Mouse (Mus musculus): Measurements from ENCODE around the gene Lrrc58. TPM values are rescaled to one million over a fixed set of nuclear protein-coding genes. Genes with fewer than 3 reads are reported as not detected.

Lrrc58 gene
- total and polyA plus RNA-seq, 2 experiments from 2014 or later, result 24.2 to 57.6 TPM

DNA sequence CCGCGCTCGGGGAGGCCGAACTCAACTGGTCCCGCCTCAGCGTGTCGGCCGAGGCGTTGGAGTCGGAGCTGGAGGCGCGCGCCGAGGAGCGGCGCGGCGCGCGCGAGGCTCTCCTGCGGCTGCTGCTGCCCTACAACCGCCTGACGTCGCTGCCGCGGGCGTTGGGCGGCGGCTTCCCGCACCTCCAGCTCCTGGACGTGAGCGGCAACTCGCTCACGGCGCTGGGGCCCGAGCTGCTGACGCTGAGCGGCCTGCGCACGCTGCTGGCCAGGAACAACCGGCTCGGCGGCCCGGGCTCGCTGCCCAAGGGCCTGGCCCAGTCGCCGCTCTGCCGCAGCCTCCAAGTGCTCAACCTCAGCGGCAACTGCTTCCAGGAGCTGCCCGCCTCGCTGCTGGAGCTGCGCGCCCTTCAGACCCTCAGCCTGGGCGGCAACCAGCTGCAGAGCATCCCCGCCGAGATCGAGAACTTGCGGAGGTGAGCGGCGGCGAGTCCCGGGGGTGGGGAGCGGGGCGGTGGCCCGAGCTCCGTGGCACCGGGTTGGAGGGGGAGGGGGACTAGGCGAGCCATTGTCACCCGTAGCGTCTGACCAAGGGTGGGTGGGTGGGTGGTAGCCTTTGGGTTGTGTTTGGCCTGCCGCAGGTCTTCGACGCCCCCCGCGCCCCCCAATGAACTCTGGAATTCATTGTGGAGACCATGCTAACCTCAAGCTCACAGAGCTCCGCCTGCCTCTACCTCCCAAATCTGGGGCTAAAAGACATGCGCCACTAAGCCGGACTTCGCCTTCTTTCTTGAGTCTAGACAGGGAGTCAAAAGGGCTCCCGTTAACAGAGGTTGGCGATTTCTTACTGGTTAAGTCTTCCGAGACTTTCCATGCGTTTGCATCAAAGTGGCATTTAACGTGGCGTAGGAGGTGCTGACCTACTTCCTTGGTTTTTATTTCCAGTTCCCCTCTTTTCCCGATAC lies 599 bp downstream of the Lrrc58 start:
- Histone ChIP-seq H3K36me3 (replicated peaks; ENCODE audit: control insufficient read depth, insufficient read depth, low read length) (no peaks in the 10 kb centered on the region), H3K27me3 (ENCODE audit: control insufficient read depth, insufficient read depth, low read length) (no peaks in the 10 kb centered on the region), H3K4me3 (ENCODE audit: low read depth, low read length) (peak overlapping the region; percentile 81), H3K27ac (ENCODE audit: low read depth) (peak overlapping the region; percentile 95), H3K9ac (replicated peaks; ENCODE audit: low read depth, low read length) (peak overlapping the region; percentile 91), H3K4me1 (ENCODE audit: control insufficient read depth, insufficient read depth) (peaks cover 28% of the 10 kb centered on the region), H3K9me3 (replicated peaks; ENCODE audit: control insufficient read depth, low read length) (no peaks in the 10 kb centered on the region), H3K4me2 (ENCODE audit: low read depth, low read length) (peak overlapping the region; percentile 78)
- DNase-seq (ENCODE audit: low spot score) (no peak), ATAC-seq (ENCODE audit: insufficient read depth, low read depth) (peak; percentile 49)
- TF ChIP-seq CTCF (IDR thresholded peaks at IDR 0.05; ENCODE audit: low read depth) (no peak), EP300 (IDR thresholded peaks at IDR 0.05; ENCODE audit: low read depth) (no peak)
- under 1% methylated on average over 81 of the region's 87 CpGs for WGBS

DNA sequence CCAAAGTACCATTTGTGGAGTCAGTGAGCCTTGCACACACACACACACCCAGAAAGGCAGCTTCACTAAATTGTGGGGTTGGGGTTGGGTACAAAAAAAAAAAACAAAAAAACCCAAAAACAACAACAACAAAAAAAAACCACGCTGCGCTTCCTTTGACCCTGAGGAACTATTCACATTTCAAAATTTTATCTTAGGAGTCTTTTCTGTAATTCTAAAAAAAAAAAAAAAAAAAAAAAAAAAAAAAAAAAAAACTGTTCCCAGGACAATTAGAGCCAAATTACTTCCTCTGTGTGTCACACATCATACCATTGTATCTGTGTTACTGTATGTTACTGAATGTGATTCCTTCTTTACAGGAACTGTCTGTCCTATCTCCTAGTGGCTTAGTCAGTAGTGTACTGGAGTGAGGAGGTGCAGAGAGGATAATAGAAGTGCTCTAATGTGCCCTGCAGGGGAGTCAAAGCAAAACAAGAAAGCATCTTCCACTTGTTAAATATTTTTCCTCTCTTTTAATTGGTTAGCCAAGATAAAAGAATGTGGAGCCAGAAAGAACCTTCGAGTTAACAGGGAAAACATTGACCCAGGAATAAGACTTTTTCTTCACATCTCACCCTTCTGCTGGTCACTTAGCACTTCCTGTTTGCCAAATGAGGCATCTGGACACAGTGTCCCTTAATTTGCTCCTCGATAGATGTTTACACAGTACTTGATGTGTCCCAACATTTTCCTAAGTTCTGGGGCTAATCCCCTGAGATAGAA lies 1.5 kb downstream of the Lrrc58 start:
- TF ChIP-seq CTCF (IDR thresholded peaks at IDR 0.05; ENCODE audit: low read depth) (no peak), EP300 (IDR thresholded peaks at IDR 0.05; ENCODE audit: low read depth) (no peak)
- H3K4me3 ChIP-seq (ENCODE audit: low read depth, low read length), result peak overlapping the region; percentile 81
- peak; percentile 69 for DNase-seq (ENCODE audit: low spot score)

DNA sequence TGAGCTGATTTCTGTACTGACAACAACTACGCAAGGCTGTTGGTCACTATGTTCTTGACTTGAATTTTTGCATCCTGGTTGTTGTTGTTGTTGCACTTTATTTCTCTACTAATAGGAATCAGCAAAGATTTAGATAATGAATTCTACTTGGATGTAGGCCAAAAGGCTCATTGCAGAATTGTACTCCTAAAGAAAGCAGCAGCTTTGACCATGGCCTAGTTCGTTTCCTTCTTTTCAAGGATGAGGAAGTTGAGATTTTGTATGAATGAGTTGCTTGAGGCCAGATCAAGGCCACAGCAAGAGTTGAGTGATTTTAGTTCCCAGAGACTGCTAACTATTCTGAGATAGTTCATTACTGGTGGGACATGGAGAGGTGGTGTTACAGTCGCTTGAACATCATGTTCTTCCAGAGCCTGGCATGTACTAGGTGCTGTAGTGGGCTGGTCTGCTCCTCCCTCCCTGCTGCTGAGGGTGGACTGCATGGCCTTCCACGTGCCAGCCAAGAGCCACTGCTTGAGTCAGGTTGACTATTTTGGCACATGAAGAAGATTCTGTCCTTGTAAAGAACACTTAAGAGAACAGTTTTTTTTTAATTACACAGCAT lies 3.0 kb downstream of the Lrrc58 start:
- 0 out of 2 replicates have a peak overlapping the region, but pooled peaks have one; percentile 5 for H3K4me3 ChIP-seq (ENCODE audit: low read depth, low read length)
- ATAC-seq (ENCODE audit: insufficient read depth, low read depth) (peak; percentile 68), DNase-seq (ENCODE audit: low spot score) (peak; percentile 79)
- no peaks in the 10 kb centered on the region for H3K27me3 ChIP-seq (ENCODE audit: control insufficient read depth, insufficient read depth, low read length)
- TF ChIP-seq EP300 (IDR thresholded peaks at IDR 0.05; ENCODE audit: low read depth), result no peak
- no peak for TF ChIP-seq CTCF (IDR thresholded peaks at IDR 0.05; ENCODE audit: low read depth)
- peak overlapping the region; percentile 46 for H3K4me2 ChIP-seq (ENCODE audit: low read depth, low read length)
- peaks cover 37% of the 10 kb centered on the region for H3K4me1 ChIP-seq (ENCODE audit: control insufficient read depth, insufficient read depth)
- no peaks in the 10 kb centered on the region for H3K36me3 ChIP-seq (replicated peaks; ENCODE audit: control insufficient read depth, insufficient read depth, low read length)
- WGBS, result 39% methylated on average over 4 of the region's 4 CpGs
- H3K9me3 ChIP-seq (replicated peaks; ENCODE audit: control insufficient read depth, low read length), result no peaks in the 10 kb centered on the region
- H3K27ac ChIP-seq (ENCODE audit: low read depth), result peak overlapping the region; percentile 72
- H3K9ac ChIP-seq (replicated peaks; ENCODE audit: low read depth, low read length), result no peak overlapping the region

More for the DNA sequence above, 1.5 kb downstream of the Lrrc58 start:
- ATAC-seq (ENCODE audit: insufficient read depth, low read depth), result no peak
- H3K4me2 ChIP-seq (ENCODE audit: low read depth, low read length), result peak overlapping the region; percentile 78
- no peaks in the 10 kb centered on the region for H3K36me3 ChIP-seq (replicated peaks; ENCODE audit: control insufficient read depth, insufficient read depth, low read length)
- H3K9me3 ChIP-seq (replicated peaks; ENCODE audit: control insufficient read depth, low read length), result no peaks in the 10 kb centered on the region
- peak overlapping the region; percentile 95 for H3K27ac ChIP-seq (ENCODE audit: low read depth)
- peaks cover 31% of the 10 kb centered on the region for H3K4me1 ChIP-seq (ENCODE audit: control insufficient read depth, insufficient read depth)
- H3K27me3 ChIP-seq (ENCODE audit: control insufficient read depth, insufficient read depth, low read length), result no peaks in the 10 kb centered on the region
- whole genome bisulfite sequencing, result 11% methylated on average over 4 of the region's 4 CpGs
- peak overlapping the region; percentile 91 for H3K9ac ChIP-seq (replicated peaks; ENCODE audit: low read depth, low read length)

DNA sequence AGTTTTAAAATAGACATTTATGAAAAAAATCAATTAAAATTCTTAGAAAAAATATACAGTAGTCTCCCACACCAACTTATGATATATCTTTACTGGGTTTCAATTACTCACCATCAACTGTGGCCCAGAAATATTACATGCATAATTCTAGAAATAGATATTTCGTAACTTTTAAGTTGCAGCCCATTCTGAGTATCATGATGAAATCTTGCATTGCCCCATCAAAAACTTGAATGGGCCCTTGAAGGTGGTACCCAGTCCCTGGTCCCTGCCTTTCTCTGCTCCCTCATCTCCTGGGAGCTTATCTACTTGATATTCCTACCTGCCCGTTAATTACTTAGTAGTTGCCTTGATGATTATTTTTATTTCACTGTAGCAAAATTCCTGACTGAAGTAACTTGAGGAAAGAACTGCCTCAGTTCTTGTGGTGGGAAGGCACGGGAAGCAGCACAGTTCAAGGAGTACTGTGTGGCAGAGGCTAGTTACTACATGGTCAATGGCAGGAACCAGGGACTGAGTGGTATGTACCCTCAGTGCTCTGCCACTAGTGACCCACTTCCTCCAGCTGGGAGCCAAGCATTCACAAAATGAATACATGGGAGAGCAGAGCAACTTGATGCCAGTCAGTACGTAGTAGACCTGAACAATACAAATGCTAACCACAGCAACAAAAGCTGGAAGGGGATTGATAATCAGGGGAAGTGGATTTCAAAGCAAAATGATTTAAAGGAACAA lies 6.5 kb downstream of the Lrrc58 start:
- ATAC-seq (ENCODE audit: insufficient read depth, low read depth), result no peak
- WGBS, result 68% methylated on average over 4 of the region's 4 CpGs
- Histone ChIP-seq H3K36me3 (replicated peaks; ENCODE audit: control insufficient read depth, insufficient read depth, low read length) (peaks cover 21% of the 10 kb centered on the region), H3K4me1 (ENCODE audit: control insufficient read depth, insufficient read depth) (peaks cover 30% of the 10 kb centered on the region), H3K4me2 (ENCODE audit: low read depth, low read length) (no peak overlapping the region), H3K27ac (ENCODE audit: low read depth) (no peak overlapping the region), H3K27me3 (ENCODE audit: control insufficient read depth, insufficient read depth, low read length) (no peaks in the 10 kb centered on the region), H3K9me3 (replicated peaks; ENCODE audit: control insufficient read depth, low read length) (no peaks in the 10 kb centered on the region), H3K9ac (replicated peaks; ENCODE audit: low read depth, low read length) (no peak overlapping the region), H3K4me3 (ENCODE audit: low read depth, low read length) (no peak overlapping the region)
- no peak for TF ChIP-seq CTCF (IDR thresholded peaks at IDR 0.05; ENCODE audit: low read depth)
- TF ChIP-seq EP300 (IDR thresholded peaks at IDR 0.05; ENCODE audit: low read depth), result no peak
- DNase-seq (ENCODE audit: low spot score), result no peak

DNA sequence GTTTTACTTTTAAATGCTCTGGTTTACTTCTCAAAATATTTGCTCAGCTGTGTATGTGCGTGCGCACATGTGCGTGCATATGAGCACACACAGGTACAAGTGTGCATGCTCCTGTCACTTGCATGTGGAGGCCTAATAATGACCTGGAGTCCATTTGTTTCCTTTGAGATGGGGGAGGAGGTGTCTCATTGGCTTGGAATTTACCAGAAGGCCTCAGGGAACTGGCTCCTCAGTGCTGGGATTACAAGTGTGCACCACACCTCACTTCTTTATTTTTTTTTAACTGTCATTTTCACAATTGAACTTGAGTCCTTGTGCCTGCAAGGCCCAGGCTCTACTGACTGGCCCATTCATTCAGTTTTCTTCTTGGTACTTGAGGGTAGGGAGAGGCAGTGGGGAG lies 9.2 kb downstream of the Lrrc58 start:
- Histone ChIP-seq H3K4me3 (ENCODE audit: low read depth, low read length) (no peak overlapping the region), H3K27ac (ENCODE audit: low read depth) (no peak overlapping the region), H3K27me3 (ENCODE audit: control insufficient read depth, insufficient read depth, low read length) (no peaks in the 10 kb centered on the region), H3K4me2 (ENCODE audit: low read depth, low read length) (no peak overlapping the region), H3K9ac (replicated peaks; ENCODE audit: low read depth, low read length) (no peak overlapping the region), H3K36me3 (replicated peaks; ENCODE audit: control insufficient read depth, insufficient read depth, low read length) (peaks cover 43% of the 10 kb centered on the region), H3K9me3 (replicated peaks; ENCODE audit: control insufficient read depth, low read length) (no peaks in the 10 kb centered on the region), H3K4me1 (ENCODE audit: control insufficient read depth, insufficient read depth) (peaks cover 11% of the 10 kb centered on the region)
- no peak for DNase-seq (ENCODE audit: low spot score)
- 98% methylated on average over 3 of the region's 3 CpGs for WGBS
- TF ChIP-seq CTCF (IDR thresholded peaks at IDR 0.05; ENCODE audit: low read depth) (no peak), EP300 (IDR thresholded peaks at IDR 0.05; ENCODE audit: low read depth) (no peak)
- no peak for ATAC-seq (ENCODE audit: insufficient read depth, low read depth)
